Mouse (Mus musculus) fat pad, adult 2 months (tissue): ENCODE measurements around the gene Ackr2.

Source experiments
- DNase-seq: peaks from one replicate; pipeline ENCODE4 v3.0.0-alpha.2; 2011; ENCODE audit warnings: low read depth, low spot score; ENCODE audit errors: extremely low read depth

Gene Ackr2

GRCm38 (mm10) chr9:121959966-121960635 lies 61.9 kb downstream of the Ackr2 start:
- DNase-seq, result no peak
